Mouse (Mus musculus): ENCODE results near the gene Tenm4. TPM values are rescaled to one million over a fixed set of nuclear protein-coding genes. Genes with fewer than 3 reads are reported as not detected.

The Tenm4 gene
- 0.66 TPM for polyA plus RNA-seq (2017; shearing (Covaris generic))

GRCm38 (mm10) chr7:96170924-96171595, at the start of gene Tenm4:
TSS of gene Tenm4 (plus strand) at chr7:96171246.

DNA sequence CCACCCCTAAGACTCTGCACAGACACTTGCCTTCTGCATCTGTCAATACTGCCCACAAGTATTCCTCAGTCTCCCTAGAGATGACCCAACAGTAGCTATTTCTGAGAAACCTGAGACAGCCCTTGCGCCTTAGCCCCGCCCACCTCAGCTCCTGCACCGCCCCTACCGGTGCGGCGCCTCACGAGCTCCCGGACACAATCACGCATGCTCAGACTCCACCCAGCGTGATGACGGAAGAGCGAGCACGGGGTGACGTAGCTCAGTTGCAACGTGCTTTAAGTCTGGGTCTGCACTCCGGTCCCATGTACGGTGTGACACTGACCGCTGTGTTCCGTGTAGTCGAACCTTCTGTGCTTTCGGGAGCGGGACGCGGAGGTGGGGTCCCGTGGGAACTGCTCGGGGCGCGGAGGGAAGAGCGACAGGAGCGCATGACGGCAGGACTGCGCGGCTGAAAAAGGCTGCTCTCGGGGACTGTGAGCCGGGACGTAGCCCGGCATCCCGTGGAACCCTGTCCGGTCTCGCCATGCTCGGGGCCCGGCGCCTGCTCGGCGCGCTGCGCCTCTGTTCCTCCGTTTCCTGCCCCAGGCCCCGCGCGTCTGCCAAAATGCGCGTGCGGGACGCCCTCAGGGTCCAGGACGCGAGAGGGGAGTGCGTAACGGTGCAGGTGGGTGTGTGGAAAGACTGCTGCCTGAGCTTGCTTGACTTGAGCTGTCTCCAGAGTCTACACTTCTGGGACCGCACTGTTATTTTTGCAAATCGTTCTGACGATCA, 780.4 kb downstream of the Tenm4 start, which contains the start of gene Nars2:
Gene Nars2, plus strand, starts transcription at position 225 of the 771 bp plus-strand sequence.

All from effector memory CD4-positive, alpha-beta T cell, adult 7 months (primary cell).